Mouse (Mus musculus) CH12.LX (cell line): ENCODE results near the gene 6430550D23Rik. TPM values are rescaled to one million over a fixed set of nuclear protein-coding genes. Genes with fewer than 3 reads are reported as not detected.

Experiments
- DNase-seq: peaks from one replicate; pipeline ENCODE4 v3.0.0-alpha.2; 2013; ENCODE audit errors: extremely low read depth
- H3K27ac ChIP-seq: 2 replicates; pipeline ENCODE4 v1.5.1; 2012; ENCODE audit warnings: low read depth, mild to moderate bottlenecking, control low read depth, moderate library complexity; ENCODE audit not compliant: insufficient read depth
- H3K27me3 ChIP-seq: replicated peaks from 2 replicates; pipeline ENCODE3; 2012; ENCODE audit warnings: inconsistent platforms
- H3K36me3 ChIP-seq, 2 experiments: replicated peaks in 1 of 2; 2 replicates each; pipeline versions ENCODE3 to v1.6.1; 2012; ENCODE audit warnings: inconsistent platforms in 1 of 2, low read length in 1 of 2, mild to moderate bottlenecking in 1 of 2, mixed read lengths in 1 of 2, moderate library complexity in 1 of 2; ENCODE audit not compliant: control insufficient read depth in 1 of 2, insufficient read depth in 1 of 2
- H3K4me1 ChIP-seq, 2 experiments: 2 replicates each; pipeline ENCODE4 v1.6.1; 2012; ENCODE audit warnings: inconsistent platforms in 1 of 2, moderate library complexity in 1 of 2; ENCODE audit not compliant: insufficient read depth in 2 of 2, control insufficient read depth in 1 of 2
- H3K4me2 ChIP-seq: 2 replicates; pipeline ENCODE4 v1.6.1; 2012; ENCODE audit warnings: low read depth, mild to moderate bottlenecking, control low read depth; ENCODE audit not compliant: poor library complexity, insufficient read depth, severe bottlenecking
- H3K4me3 ChIP-seq, 3 experiments: fragments of 150-350 bp in 1 of 3; sonication (generic) in 1 of 3; replicated peaks in 1 of 3; 2 replicates each; pipeline versions ENCODE3 to v1.5.1; 2011 to 2012; ENCODE audit warnings: low read depth in 2 of 3, low read length in 2 of 3, mild to moderate bottlenecking in 2 of 3, moderate library complexity in 2 of 3, control low read depth in 1 of 3, improper control_type of control experiment in 1 of 3, inconsistent platforms in 1 of 3, mixed read lengths in 1 of 3; ENCODE audit not compliant: poor library complexity in 1 of 3
- H3K79me2 ChIP-seq: replicated peaks from 2 replicates; pipeline ENCODE4 v1.6.1; 2012; ENCODE audit warnings: mild to moderate bottlenecking, moderate library complexity; ENCODE audit not compliant: control insufficient read depth, poor library complexity, insufficient read depth, severe bottlenecking; ENCODE audit errors: extremely low read depth
- H3K9ac ChIP-seq: 2 replicates; pipeline ENCODE4 v1.6.1; 2012; ENCODE audit warnings: low read depth, mild to moderate bottlenecking, control low read depth, moderate library complexity; ENCODE audit not compliant: insufficient read depth
- H3K9me3 ChIP-seq: replicated peaks from 2 replicates; pipeline ENCODE3; 2012; ENCODE audit warnings: low read length, inconsistent platforms, mixed read lengths
- BHLHE40 ChIP-seq: IDR thresholded peaks from 2 replicates; pipeline ENCODE4 v1.6.1; 2011; ENCODE audit warnings: mild to moderate bottlenecking, low read depth, low read length, improper control_type of control experiment
- CHD1 ChIP-seq: IDR thresholded peaks from 2 replicates; pipeline ENCODE4 v1.6.1; 2012; ENCODE audit warnings: low read depth, low read length, improper control_type of control experiment, inconsistent platforms
- CHD2 ChIP-seq: IDR thresholded peaks from 2 replicates; pipeline ENCODE4 v1.6.1; 2011; ENCODE audit warnings: low read length, improper control_type of control experiment
- CTCF ChIP-seq, 2 experiments: IDR thresholded peaks in 1 of 2; conservative IDR thresholded peaks in 1 of 2; 2 replicates each; pipeline ENCODE4 v1.5.1; 2011 to 2012; ENCODE audit warnings: low read depth in 2 of 2, low read length in 2 of 2, improper control_type of control experiment in 1 of 2, inconsistent platforms in 1 of 2, mild to moderate bottlenecking in 1 of 2, moderate library complexity in 1 of 2
- E2F4 ChIP-seq: IDR thresholded peaks from 2 replicates; pipeline ENCODE4 v1.6.1; 2011; ENCODE audit warnings: low read depth, low read length, improper control_type of control experiment; ENCODE audit not compliant: insufficient replicate concordance
- ELF1 ChIP-seq: IDR thresholded peaks from 2 replicates; pipeline ENCODE4 v1.6.1; 2014; ENCODE audit warnings: low read depth, mild to moderate bottlenecking, inconsistent platforms, low read length, improper control_type of control experiment
- ETS1 ChIP-seq: conservative IDR thresholded peaks from 2 replicates; pipeline ENCODE4 v1.6.1; 2012; ENCODE audit warnings: low read depth, mild to moderate bottlenecking, inconsistent platforms, low read length, improper control_type of control experiment, moderate library complexity
- HCFC1 ChIP-seq: IDR thresholded peaks from 2 replicates; pipeline ENCODE4 v1.6.1; 2012; ENCODE audit warnings: low read depth, mild to moderate bottlenecking, inconsistent platforms, low read length, improper control_type of control experiment
- IRF4 ChIP-seq: IDR thresholded peaks from 2 replicates; pipeline ENCODE4 v1.6.1; 2014; ENCODE audit warnings: low read depth, mild to moderate bottlenecking, inconsistent platforms, low read length, improper control_type of control experiment
- JUN ChIP-seq: IDR thresholded peaks from 2 replicates; pipeline ENCODE4 v1.6.1; 2011; ENCODE audit warnings: low read depth, mild to moderate bottlenecking, low read length, improper control_type of control experiment, moderate library complexity; ENCODE audit not compliant: insufficient read depth
- MAFK ChIP-seq: IDR thresholded peaks from 2 replicates; pipeline ENCODE4 v1.6.1; 2011; ENCODE audit warnings: low read length, improper control_type of control experiment; ENCODE audit not compliant: insufficient replicate concordance
- MYC ChIP-seq: IDR thresholded peaks from 2 replicates; pipeline ENCODE4 v1.6.1; 2011; ENCODE audit warnings: low read depth, mild to moderate bottlenecking, improper control_type of control experiment, low read length
- NRF1 ChIP-seq: IDR thresholded peaks from 2 replicates; pipeline ENCODE4 v1.6.1; 2014; ENCODE audit warnings: low read depth, mild to moderate bottlenecking, inconsistent platforms, low read length, improper control_type of control experiment, moderate library complexity
- RAD21 ChIP-seq: IDR thresholded peaks from 2 replicates; pipeline ENCODE4 v1.6.1; 2011; ENCODE audit warnings: low read depth, mild to moderate bottlenecking, low read length, improper control_type of control experiment, moderate library complexity
- SMC3 ChIP-seq: IDR thresholded peaks from 2 replicates; pipeline ENCODE4 v1.6.1; 2011; ENCODE audit warnings: low read depth, low read length, improper control_type of control experiment
- ZC3H11A ChIP-seq: IDR thresholded peaks from 2 replicates; pipeline ENCODE4 v1.6.1; 2012; ENCODE audit warnings: low read depth, mild to moderate bottlenecking, inconsistent platforms, low read length, improper control_type of control experiment
- ZKSCAN1 ChIP-seq: IDR thresholded peaks from 2 replicates; pipeline ENCODE4 v1.6.1; 2012; ENCODE audit warnings: low read depth, inconsistent platforms, low read length, improper control_type of control experiment, borderline replicate concordance
- dilution Hi-C: fragments of 300-500 bp; cut with MboI; formaldehyde crosslinking; loops from 2 replicates; pipeline ENCODE4 v1.14.3; 2020; ENCODE audit warnings: low sequenced_read_pairs; ENCODE audit not compliant: extremely low pct_unique_long_range_greater_than_20kb, extremely low pct_ligation_motif_present
- in situ Hi-C: fragments of 300-500 bp; cut with MboI; formaldehyde crosslinking; loops from 3 replicates; pipeline ENCODE4 v1.14.3; 2019; ENCODE audit warnings: low sequenced_read_pairs, low pct_ligation_motif_present, low pct_unique_long_range_greater_than_20kb, mixed read lengths
- polyA plus RNA-seq: library from polyadenylated mRNA; unstranded; fragments of >175 nt; gene quantifications from 2 replicates; pipeline ENCODE4 v1.2.1, GENCODE M21; 2012; ENCODE audit warnings: low read depth; ENCODE audit not compliant: insufficient read length
- total RNA-seq, 2 experiments: library from RNA; depleted of rRNA; stranded (reverse); fragments of 300-350 nt in 1 of 2; fragments of >200 nt in 1 of 2; gene quantifications; 2 replicates each; pipeline ENCODE4 v1.2.3; 2012 to 2014

Gene 6430550D23Rik
- total and polyA plus RNA-seq, 3 experiments: 0.78 to 1.4 (median 0.81) TPM

- Histone ChIP-seq H3K4me3 (no peak overlapping the region), H3K4me1 (peaks cover 0 to 5% of the 10 kb centered on the region in 2 experiments; a peak in 2 of 4 replicates), H3K27me3 (no peaks in the 10 kb centered on the region), H3K9ac (no peak overlapping the region), H3K9me3 (no peaks in the 10 kb centered on the region)
- DNase-seq: no peak
- in situ Hi-C loops: no loop called here
- TF ChIP-seq MYC (no peak), CTCF (conservative IDR thresholded peaks at IDR 0.05 in 1 of 2, IDR thresholded peaks at IDR 0.05 in 1 of 2; ENCODE audit: low read depth in 2 of 2, low read length in 2 of 2) (no peak), RAD21 (no peak), ELF1 (no peak), ZC3H11A (no peak), CHD1 (no peak), BHLHE40 (no peak)
- TF ChIP-seq, all 38 proteins: peak for 0
- H3K27ac ChIP-seq: no peak overlapping the region
- H3K36me3 ChIP-seq: peaks cover 29 to 44% of the 10 kb centered on the region in 2 experiments
- H3K79me2 ChIP-seq: no peaks in the 10 kb centered on the region
- dilution Hi-C loops: no loop called here
- H3K4me2 ChIP-seq: no peak overlapping the region
These were observed 13.4 kb upstream of the 6430550D23Rik start for GRCm38 (mm10) chr2:156021219-156021618.

- H3K27ac ChIP-seq: no peak overlapping the region
- no peak for DNase-seq
- no peak overlapping the region for H3K4me2 ChIP-seq
- no peak overlapping the region for H3K4me3 ChIP-seq
- H3K9me3 ChIP-seq: no peaks in the 10 kb centered on the region
- peaks cover 55 to 75% of the 10 kb centered on the region in 2 experiments for H3K36me3 ChIP-seq
- in situ Hi-C loops (no loop called here), dilution Hi-C loops (no loop called here)
- no peaks in the 10 kb centered on the region for H3K4me1 ChIP-seq
- H3K79me2 ChIP-seq: no peaks in the 10 kb centered on the region
- TF ChIP-seq IRF4 (no peak), E2F4 (no peak), MAFK (no peak), JUN (no peak), SMC3 (no peak), ZC3H11A (no peak), ETS1 (no peak), HCFC1 (no peak), CHD1 (no peak), ZKSCAN1 (no peak), CHD2 (no peak), NRF1 (no peak)
- no peak overlapping the region for H3K9ac ChIP-seq
- H3K27me3 ChIP-seq: no peaks in the 10 kb centered on the region
These were observed 10.3 kb upstream of the 6430550D23Rik start for GRCm38 (mm10) chr2:156018106-156018505.
